Mouse (Mus musculus) kidney, adult 9 months (tissue): ENCODE data around the gene Gm20388.

Experiments
- DNase-seq: peaks from one replicate; pipeline ENCODE4 v3.0.0; 2022

Gene Gm20388

DNA sequence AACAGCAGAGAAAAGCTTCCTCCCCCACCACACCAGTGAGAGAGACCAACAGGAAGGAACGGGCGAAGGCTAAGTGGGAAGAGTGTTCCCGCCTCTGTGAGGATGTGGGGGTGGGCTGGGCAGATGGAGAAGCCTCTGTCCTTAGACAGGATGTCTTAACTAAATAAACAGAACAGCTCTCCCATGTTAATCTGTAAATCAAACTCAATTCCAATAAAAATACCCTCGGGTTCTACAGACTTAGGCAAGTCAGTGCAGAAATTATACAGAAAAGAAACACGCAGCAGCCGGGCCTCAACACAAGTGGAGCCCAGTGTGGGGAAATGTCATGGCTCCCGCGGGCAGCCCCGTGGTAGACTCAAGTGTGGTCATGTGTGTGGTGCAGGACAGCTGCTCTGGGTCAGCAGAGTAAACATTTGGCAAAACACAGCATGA, 3240.1 kb downstream of the Gm20388 start:
- DNase-seq, result no peak

DNA sequence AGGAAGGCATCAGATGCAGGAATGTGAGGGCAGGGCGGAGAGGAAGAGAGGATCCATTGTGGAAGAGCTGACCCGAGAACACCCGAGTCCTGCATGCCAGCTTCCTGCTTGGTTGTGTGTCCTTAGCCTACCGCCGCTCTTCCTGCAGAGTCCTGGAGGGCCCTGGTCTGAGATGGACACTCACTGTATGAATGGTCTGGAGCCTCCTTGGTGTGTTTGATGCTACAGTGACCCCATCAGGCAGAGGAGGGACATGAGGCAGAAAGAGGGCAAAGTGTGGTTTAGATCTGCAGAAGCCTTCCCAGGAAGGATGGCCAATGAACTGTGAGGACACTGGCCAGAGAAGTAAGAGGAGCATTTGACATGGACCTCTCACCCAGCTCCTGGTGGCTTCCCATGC, 3244.5 kb downstream of the Gm20388 start:
- DNase-seq, result peak; percentile 39

DNA sequence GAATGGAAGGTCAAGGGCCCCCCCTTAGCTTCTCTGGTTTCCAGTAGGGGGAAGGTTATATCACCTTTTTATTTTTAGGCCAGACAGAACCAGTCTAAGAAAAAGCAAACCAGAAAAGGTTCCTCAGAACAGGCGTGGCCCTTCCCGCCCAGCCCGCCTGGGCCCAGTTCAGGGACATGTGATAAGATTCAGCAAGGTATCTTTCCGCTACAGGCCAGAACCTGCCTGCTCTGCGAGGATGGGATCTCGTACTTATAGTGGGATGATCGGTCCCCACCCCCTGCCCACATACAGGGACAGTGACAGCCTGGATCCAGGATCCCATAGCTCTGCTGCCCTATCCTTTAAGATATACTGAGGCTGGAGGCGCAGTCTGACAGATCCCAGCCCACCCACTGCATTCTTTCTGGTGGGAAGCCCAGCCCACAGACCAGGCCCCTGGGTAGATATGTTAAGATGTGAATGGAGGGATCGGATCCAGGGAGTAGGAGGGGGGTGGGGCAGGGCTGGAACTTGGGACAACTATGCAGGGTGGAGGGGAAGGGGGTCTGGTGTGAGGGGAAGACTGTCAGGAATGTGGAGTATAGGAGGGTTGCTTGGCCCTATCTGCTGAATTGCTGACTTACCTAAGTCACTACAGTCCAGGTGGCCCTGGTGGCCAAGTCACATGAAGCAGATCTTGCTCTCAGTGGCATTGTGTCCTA, 3245.6 kb downstream of the Gm20388 start:
- no peak for DNase-seq

DNA sequence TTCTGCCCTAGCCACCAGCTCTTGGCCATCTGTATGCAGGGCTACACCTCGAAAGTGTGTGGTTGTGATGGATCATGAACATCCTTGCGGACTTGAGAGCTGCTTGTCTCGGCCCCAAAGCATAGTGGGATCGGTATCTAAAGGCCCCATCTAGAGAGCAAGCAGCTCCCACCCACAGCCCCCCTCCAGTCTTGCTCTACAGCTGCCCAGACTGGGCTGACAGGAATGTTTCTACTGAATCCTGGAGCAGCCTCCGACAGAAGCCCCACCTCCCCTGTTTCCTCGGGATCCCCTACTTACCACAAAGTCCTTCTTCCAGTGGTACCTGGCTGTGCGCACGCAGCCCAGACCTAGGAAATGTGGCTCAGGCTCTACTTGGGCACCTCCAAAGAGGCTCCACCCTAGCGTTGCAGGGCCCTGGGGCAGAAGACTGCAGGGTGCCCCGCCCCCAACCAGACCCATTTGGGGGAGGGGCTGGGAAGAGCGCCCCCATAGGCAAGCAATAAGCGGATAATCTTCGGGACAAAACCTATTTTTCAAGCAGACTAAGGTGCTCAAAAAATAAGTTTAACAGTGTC, 3247.3 kb downstream of the Gm20388 start, which contains the start of gene Sult5a1:
Gene Sult5a1, minus strand, starts transcription at position 428 of the 578 bp plus-strand sequence.
- no peak for DNase-seq

DNA sequence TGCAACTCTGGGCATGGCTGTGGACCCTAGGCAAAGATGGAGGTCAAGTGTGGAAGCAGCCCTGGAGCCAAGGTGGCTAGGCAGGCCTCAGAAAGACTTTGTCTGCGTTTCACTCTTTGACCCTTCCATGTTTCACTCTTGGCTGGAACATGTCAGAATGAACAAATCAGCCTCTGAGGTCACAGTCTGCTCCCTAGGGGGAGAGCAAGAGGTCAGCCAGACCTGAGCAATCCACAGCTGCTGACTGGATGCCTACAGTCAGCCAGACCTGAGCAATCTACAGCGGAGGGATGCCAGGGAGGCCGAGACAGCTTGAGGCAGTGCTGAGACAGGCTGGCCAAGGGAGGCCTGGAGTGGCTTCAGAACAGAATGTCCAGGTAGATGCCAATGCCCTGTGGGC, 3270.8 kb downstream of the Gm20388 start:
- DNase-seq, result peak; percentile 91

DNA sequence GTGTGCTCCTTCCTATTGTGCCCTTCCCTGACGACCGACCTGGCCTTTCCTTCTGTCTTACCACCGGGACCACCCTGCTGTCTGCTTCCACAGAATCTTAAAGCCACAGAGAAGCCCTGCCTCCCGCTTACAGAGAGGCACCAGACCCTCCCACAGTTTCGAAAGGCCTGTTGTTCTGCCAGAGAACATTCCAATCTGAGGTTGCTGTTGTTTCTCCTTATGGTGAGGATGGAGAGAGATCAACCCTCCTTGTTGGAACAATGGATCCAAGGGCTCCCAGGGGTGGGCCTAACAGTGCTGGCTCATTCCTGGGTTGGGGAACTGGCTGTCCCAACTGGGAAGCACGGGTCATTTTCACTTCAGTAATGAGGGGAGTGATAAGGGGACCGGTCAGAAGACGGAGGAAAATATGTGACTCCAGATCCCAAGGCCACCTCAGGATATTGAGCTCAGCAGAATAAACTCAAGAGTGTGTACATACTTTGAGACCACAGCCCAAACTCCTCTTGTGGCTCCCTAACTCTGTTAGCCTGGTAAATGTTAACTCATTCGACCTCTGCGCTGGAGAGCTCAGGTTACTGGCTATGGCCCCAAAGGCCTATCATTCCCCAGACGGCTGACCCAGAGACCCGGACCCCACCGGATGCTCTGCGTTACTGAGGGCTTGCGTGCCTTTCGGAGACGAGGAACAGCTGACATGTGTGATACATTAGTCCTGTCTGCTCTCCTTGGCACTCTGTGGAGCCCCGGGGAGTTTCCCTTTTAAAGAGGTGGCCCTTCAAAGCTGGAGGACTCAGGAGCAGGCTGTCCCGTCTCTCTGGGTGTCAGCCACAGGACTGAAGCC, 3275.1 kb downstream of the Gm20388 start, which contains the start of gene Dpep1:
Gene Dpep1, plus strand, starts transcription at position 677 of the 844 bp plus-strand sequence.
- DNase-seq, result peak; percentile 72

DNA sequence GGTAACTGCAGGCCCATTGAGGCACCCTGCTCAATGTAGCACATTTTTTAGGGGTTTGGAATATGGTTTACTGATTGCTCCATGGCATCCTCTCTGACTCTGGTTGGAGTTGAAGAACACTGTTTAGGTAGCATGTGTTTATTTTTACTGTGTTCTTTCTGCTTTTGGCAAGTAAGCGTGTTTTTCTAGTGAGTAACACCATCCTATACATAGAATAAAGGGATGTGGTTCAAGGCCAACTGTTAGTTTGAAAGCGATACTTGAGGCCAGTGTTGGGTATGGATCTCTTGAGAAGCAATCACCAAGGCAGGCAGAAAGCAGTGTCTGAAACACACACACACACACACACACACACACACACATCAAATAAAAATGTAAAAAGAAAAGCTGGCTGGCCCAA, 3277.4 kb downstream of the Gm20388 start:
- DNase-seq, result no peak

DNA sequence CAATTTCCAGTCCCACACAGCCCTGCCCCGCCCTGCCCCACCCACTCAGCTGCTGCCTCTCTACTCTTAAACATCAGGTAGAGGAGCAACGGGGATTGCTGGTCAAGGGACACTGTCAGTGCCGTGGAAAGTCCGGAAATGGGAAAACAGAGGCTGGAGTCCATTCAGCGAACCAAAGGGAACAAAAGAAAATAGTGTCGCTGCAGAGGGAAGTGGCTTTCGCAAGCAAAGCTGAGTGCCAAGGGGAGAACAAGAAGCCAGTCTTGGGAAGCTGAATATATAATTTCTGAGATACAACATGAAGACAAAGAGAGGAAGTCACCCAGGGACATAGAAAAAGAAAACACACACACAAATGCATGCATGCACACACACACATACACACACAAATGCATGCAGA, 3278.2 kb downstream of the Gm20388 start:
- DNase-seq, result no peak

DNA sequence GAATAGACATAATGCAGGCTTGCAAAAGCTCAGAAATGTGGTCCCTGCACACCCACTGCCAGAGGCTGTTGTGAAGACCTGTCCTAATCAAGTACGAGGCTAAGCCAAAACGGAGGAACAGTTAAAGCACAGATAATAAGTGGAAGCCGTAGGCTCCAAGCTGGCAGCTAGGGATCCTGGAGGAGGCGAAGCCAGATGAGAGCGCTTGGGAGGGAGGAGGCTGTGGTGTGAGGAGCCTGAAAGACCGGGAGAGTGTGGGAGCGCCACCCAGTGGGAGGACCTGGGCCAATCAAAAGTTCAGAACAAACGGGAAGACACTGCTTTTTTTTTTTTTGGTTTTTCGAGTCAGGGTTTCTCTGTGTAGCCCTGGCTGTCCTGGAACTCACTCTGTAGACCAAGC, 3280.0 kb downstream of the Gm20388 start:
- peak; percentile 87 for DNase-seq

DNA sequence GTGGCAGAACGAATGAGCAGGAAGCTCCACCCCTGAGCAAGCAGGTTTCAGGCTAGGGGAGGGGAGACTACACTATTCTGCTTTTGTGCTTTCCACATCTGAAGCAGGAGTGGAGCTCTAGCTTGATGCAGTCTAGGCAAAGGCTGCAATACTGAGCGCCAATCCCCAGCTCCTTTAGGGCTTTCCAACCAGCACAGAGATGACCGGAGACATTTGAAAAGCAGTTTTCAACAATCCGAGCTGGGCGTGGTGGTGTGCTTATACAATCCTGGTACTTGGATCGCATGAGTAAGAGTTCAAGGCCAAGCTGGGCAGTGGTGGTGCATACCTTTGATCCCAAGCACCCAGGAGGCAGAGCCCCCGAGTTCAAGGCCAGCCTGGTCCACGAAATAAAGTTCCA, 3281.3 kb downstream of the Gm20388 start:
- no peak for DNase-seq

DNA sequence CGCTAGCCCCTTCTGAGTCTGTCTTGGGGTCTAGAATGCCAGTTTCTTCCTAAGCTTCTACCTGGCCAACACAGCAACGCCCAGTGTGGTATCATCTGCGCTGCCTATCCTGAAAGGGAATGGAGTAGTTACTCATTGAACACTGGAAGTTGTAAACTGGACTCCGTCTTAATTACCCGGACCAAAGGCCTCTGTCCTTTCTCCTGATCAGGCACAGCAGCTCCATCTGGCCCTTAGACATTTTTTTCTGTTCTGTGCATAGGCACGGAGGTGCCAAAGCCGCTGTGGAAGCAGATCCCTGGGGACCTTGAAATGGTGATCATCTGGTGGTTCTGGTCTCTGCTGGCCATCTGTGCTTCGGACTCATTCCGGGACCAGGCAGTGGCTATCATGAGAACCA, 3283.1 kb downstream of the Gm20388 start:
- peak; percentile 75 for DNase-seq

DNA sequence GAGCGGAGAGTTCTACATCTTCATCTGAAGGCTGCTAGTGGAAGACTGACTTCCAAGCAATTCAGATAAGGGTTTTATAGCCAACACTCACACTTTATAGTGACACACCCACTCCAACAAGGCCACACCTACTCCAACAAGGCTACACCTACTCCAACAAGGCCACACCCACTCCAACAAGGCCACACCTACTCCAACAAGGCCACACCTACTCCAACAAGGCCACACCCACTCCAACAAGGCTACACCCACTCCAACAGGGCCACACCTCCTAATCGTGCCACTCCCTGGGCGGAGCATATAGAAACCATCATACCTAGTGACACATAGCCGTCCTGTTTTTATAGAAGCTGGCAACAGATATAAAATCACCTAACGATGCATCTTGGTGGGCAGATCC, 3286.4 kb downstream of the Gm20388 start:
- peak; percentile 50 for DNase-seq

DNA sequence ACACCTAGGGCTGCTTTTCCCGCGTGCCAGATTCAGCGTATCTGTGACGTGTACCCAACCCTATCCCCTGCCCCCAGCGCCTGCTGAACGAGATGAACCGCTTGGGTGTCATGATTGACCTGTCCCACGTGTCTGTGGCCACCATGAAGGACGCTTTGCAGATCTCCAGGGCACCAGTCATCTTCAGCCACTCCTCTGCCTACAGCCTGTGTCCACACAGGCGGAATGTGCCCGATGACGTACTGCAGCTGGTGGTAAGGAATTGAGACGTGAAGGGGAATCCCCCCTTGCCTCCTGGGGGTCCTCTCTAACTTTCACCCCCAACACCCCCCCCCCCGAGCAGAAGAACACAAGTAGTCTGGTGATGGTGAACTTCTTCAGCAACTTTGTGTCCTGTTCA, 3289.2 kb downstream of the Gm20388 start:
- no peak for DNase-seq

DNA sequence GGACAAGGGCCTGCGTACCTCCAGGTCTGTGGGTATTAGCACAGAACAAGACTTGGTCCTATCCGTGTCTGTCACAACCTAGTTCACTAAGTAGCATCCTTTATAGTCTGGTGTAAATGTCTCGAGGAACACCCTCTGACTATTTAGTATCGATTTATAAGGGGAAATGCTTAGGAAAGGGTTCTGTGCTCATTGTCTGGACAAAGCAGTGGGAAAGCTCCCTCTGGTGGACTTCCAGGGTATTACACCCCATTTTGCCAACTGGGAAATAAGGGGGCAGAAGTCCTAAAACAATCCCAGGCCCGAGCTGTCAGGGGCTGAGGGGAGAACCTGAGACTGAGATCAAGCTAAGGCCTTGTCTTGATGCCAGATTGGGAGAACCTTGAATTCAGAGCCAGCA, 3291.6 kb downstream of the Gm20388 start:
- peak; percentile 77 for DNase-seq

DNA sequence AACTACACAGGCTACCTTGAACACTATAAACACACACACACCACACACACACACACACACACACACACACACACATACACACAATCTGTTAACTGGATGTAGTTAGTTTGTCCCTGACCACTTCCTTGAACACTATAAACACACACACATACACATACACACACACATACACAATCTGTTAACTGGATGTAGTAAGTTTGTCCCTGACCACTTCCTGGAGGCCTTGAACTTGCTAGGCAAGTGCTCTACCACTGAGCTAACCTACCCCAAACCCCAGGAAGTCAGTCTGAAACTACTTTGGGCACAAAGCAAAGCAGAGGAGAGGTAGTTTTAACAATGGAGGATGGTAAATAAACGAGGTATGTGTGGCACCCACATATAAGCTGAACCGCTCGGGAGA, 3292.9 kb downstream of the Gm20388 start:
- DNase-seq, result no peak

DNA sequence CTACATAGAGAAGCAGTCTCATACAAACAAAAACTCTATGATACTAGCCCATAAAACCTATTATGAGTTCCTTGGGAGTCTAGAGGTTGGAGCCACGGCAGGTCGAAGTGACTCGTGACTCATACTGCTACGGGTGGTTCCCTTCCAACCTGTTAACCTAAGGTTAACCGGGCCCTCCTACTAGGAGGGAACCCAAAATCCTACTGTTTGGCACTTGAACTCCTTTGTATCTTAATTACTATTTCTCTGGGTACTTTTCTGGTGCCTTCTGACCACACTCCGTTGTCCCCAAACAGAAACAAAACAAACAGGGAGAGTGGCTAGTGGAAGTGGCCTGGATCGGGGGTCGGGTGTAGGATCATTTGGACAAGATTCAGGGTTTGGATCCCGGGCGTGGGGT, 3301.2 kb downstream of the Gm20388 start:
- DNase-seq, result no peak

DNA sequence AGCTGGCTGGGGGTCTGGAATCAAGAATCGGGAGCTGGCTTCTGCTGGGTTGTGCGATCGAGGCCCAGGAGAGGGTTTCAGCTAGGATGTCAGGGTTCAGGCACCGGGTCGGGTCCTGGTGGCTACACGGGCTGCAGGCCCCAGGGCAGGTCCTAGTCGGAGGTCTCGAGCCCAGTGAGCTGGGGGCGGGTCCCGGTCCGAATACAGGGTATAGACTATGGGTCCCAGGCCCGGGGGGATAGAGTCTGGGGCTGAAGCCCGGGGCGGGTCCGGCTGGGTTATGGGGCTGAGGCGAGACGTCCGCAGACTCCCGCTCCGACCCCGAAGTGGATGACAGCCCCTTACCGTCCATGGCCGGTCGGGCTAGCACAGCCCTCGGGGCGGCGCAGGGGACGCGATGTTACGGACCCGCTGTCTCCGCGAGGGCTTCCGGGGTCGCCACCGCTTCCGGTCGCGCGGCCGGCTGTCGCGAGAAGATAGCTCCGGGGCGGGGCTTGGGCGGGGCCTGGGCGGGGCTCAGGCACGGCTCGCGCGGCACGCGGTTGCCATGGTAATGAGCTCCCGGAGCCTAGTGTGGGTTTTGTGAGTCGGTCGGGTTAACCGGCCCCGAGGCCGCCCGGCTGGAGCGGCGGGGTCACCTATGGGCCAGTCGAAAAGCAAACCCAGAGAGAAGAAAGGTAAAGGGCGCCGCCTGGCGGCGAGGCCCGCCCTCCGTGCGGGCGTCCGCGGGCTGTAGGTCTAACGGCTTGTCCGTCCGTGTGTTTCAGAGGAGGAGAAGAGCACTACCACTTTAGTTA, 3301.9 kb downstream of the Gm20388 start, which contains the start of the genes Chmp1a and Spata33:
Gene Chmp1a, minus strand, starts transcription at position 443 of the 797 bp plus-strand sequence.
Gene Spata33, plus strand, starts transcription at position 512 of the 797 bp plus-strand sequence.
- peak; percentile 98 for DNase-seq

DNA sequence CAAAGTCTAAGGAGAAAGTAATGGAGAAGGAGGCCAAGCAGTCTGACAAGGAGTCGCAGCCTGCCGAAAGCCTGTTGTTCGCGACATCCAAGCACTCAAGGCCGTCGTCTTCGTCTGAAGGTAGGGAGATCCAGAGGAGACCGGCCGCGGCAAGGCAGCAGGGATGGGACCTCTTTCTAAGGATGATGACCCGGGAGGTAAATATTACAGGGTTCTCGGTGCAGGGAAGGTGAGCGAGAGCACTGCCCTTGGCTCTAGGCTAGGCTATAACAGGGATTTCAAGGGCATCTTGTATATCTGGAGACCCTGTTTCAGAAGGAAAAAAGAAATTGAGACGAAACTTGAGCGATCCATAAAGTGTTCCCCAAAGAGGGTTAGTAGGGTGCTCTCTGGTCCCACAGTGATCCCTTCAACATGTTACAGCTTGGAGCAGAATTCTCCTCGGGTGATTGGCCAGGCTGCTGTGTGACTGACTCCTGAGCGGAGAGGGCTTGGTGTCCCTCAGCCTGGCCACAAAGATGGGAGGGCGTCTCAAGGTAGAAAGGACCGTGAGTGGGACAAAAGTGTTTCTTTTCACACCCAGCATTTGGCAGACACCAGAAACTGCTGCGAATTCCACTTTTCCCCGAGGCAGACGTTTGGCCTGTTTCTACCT, 3302.6 kb downstream of the Gm20388 start:
- DNase-seq, result no peak

DNA sequence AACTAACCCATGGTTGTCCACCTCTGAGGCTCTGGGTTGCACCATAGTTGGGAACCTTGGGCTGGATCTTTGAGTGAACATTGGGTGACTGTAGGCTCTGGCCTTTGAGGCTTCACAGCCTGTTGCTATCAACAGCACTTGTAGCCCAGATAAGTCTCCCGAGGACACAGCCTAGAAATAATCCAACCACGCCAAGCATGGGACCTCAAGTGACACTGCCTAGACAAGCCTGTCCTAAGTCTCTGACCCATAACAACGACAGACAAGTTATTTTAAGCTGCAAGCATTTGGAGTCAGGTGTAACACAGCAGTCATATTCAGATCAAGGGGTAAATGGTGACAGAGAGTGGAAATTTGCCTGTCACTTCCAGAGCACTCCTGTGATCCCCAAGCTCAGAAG, 3304.8 kb downstream of the Gm20388 start:
- no peak for DNase-seq

DNA sequence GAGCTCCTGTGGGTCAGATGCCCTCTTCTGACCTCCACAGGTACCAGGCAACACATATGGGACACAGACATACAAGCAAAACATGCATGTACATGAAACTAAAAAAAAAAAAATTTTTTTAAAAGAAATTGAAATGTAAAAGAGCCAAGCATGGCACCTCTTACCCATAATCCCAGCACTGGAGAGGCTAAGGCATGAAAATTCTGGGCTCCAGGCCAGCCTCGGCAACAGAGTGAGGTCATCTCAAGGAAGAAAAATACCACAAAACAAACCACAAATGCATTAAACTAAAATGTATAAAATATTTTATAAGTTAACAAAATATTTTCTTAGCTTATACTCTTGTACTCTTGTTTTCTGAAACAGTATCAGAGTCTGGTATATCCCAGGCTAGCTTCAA, 3310.3 kb downstream of the Gm20388 start:
- no peak for DNase-seq

DNA sequence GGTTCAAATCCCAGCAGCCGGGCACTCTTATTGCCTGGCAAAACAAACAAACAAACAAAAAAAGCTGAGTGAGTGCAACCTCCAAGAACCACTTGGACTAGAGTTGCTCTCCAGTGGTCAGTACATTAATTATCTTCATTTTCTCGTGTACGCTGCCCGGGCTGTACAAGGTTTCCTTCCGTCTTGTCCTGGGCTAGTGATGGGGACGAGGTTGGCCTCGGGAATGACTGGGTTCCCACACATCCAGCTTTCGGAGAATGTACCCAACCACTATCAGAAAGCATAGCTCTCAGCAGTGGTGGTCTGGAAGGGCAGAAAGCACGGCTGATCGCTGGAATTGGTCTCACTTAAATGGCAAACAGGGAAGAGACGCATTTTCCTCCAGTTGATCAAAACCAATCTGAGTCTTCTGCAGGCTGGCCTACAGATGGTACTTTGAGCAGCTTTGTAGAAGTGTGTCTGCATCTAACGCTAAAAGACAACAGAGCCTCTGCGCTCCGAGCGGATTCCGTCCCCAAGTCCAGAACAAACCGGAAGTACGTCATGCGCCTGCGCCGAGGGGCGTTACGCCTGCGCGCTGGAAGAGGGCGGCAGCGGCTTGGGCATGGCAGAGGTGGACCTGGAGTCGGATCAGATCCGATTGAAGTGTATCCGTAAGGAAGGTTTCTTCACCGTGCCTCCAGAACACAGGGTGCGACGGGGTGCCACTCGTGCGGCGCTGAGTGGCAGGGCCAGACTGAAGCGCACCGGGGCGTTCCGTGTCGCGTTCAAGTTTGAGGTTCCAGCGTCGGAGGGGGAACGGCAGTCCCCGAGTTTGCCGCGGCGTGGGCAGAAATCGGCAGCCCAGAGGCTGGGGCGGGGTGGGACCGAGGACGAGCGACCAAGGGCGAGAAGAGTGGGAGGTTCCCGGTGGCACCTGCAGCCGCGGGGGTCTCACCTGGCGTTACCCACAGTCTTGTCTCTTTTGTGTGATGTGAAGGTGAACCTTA, 3313.9 kb downstream of the Gm20388 start, which contains the start of gene Cdk10:
Gene Cdk10, plus strand, starts transcription at position 565 of the 989 bp plus-strand sequence.
- peak; percentile 93 for DNase-seq
